Mouse (Mus musculus) E14TG2a.4 (cell line): ENCODE data around the gene Vwa3b.

Source experiments
- CTCF ChIP-seq: conservative IDR thresholded peaks from 2 replicates; pipeline ENCODE4 v1.5.1; 2014; ENCODE audit warnings: low read length
- NANOG ChIP-seq: IDR thresholded peaks from 2 replicates; pipeline ENCODE4 v1.6.1; 2014; ENCODE audit warnings: borderline replicate concordance, low read length, mixed read lengths
- POU5F1 ChIP-seq: IDR thresholded peaks from 2 replicates; pipeline ENCODE4 v1.6.1; 2014; ENCODE audit warnings: low read length, borderline replicate concordance

GRCm38 (mm10) chr1:37220134-37220907, 193.9 kb downstream of the Vwa3b start:
- TF ChIP-seq CTCF (no peak), POU5F1 (no peak), NANOG (no peak)
